Mouse (Mus musculus): Measurements from ENCODE around the gene Mto1.
"Not testable (repeated sequence)": the region's sequence is repeated elsewhere in the genome, so short reads cannot be mapped to it uniquely, and the experiment has no call there.

Mto1 gene

GRCm38 (mm10) chr9:78506002-78506721 lies 58.2 kb downstream of the Mto1 start:
- DNase-seq (ENCODE audit: low read depth): no peak

DNA sequence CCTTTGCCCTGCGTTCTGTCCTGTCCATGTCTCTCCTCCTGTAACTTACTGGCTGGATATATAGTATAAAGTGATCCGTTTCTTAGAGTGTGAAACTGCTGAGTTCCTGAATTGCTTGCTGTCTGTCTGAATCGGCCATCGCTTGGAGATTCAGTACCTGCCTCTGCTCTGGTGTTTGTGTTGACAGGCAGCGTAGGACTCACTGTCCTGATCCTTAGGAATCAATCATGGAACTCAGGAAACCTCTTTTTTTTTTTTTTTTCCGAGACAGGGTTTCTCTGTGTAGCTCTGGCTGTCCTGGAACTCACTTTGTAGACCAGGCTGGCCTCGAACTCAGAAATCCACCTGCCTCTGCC lies 58.7 kb downstream of the Mto1 start:
- DNase-seq (ENCODE audit: low read depth): no peak

GRCm38 (mm10) chr9:78508106-78508786 lies 60.2 kb downstream of the Mto1 start:
- no peak for DNase-seq (ENCODE audit: low read depth)

DNA sequence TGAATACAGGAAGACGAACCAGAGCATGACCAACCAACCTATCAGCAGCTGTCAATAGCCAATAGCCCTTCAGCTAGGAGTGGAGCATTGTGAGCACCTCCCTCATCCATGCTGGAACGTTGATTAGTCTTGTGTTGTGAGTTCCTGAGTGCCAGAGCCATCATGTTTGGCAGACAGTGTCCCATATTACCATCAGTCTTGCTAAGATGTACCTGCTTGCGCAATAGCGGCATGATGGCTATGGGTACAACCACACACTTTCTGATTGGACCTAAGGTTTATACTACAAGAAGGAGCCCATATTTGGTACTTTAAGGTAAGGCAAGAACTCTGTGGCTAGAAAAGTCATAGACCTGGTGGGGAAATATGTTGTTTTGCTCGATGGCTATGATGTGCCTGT lies 63.7 kb downstream of the Mto1 start:
- no peak for DNase-seq (ENCODE audit: low read depth)

DNA sequence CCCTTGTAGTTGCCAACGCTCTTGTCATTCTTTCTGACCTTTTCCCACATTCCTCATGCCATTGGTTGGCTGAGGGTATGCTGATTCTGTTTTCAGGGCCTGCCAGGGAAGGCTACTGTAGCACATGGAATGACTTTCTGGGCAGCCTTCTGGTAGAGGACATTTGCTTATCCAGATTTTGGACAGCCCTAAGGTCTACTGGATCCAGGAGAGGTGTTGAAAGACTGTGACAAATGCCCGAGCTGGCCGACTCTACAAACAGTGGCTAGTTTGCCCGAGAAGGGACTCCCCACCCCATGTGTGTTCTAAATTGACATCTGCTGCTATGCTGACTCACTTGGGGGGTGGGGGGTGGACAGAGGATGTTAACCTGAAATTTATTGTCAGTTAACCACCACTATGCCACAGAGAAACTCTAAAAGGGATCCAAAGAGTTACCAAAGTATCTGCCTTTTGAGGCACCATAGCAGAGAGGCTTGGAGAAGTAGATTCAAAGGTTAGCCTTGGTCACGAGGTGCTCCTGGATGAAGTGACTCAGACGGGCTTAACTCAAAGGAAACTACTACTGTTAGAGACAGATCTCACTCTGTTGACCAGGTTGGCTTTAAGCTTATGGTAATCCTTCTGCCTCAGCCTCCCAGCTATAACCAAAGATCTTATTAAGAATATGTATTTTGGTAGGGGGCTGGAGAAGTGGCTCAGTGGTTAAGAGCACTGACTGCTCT lies 65.9 kb downstream of the Mto1 start:
- DNase-seq (ENCODE audit: low read depth): peak; percentile 75

DNA sequence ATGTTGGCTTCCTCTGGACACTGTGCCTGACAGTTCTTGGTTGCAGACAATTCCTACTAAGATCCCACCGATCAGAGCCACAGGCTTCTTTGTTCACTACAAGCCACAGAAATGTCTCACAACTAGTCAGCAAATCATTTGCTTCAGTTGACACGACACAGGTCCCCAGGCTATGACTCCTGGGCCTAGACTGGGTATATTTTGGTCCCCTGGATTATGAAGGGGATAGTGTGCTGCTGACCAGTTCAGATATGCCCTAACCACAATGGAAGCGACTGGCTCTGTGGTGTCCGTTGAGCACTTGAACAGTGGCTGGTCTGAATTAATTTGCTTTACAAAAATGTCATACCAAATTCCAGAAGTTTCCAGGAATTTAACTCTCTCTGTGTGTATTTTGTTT lies 66.7 kb downstream of the Mto1 start:
- DNase-seq (ENCODE audit: low read depth): no peak

- DNase-seq (ENCODE audit: low read depth): no peak
These were observed 68.1 kb downstream of the Mto1 start for GRCm38 (mm10) chr9:78516125-78516524.

DNA sequence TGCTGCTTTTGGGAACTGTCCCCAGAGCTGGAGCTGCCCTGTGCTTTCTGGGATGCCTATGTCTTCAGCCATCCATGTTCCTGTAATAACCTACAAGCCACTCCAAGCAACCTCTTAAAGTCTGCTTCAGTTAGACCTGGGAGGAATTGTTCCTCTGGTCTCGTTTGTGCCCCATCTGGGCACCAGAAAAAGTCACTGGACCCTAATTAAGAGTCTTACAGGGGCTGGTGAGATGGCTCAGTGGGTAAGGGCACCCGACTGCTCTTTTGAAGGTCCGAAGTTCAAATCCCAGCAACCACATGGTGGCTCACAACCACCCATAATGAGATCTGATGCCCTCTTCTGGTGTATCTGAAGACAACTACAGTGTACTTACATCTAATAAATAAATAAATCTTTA lies 69.2 kb downstream of the Mto1 start:
- DNase-seq (ENCODE audit: low read depth): not testable (repeated sequence)

- peak; percentile 83 for DNase-seq (ENCODE audit: low read depth)
These were observed 72.2 kb downstream of the Mto1 start for GRCm38 (mm10) chr9:78520127-78520779.

DNA sequence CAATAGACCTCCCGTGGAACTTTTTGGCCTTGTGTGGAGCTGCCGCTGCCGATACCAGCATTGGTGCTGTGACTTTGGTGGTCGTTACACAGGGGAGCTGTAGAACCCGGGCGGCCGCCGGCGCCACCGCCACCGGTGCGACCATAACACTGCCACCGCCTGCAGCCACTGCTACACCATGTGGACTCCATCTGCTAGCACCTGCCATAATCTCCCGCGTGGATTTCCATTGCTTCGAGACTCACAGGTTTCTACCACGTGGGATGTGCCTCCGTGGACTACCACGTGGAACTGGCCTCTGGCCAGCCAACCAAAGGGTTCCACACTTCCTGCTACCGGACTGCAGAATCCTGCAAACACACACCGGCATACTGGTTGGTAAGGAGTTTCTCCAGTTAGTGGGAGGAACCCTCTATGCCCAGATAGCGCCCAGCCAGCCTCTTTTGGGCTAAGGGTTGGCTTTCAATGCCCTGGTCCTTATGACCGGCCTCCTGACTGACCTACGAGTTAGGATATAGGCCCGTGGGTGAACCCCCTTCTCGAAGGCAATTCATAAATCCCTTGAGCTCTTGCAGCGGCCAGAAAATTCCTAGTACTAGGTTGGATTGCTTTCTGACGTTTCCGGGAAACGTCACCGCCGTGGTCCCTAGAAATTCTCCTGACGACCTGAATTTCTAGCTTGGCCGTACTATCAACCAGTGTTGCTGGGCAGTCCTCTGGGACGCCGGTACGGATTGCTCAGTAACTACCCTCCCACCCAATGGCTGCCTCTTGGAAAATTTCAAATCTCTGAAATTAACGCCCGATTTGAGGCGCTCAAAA lies 73.0 kb downstream of the Mto1 start:
- DNase-seq (ENCODE audit: low read depth): peak; percentile 86

GRCm38 (mm10) chr9:78521689-78522088 lies 73.7 kb downstream of the Mto1 start:
- DNase-seq (ENCODE audit: low read depth): peak; percentile 38

Measured in NIH3T3 (cell line).